Mouse (Mus musculus) hindbrain, embryonic 15.5 days (tissue): Measurements from ENCODE around the gene Sars2. TPM values are rescaled to one million over a fixed set of nuclear protein-coding genes. Genes with fewer than 3 reads are reported as not detected.
A peak's percentile ranks its signal among the peaks of the same experiment; 100 is the strongest.
"Not testable (repeated sequence)": the region's sequence is repeated elsewhere in the genome, so short reads cannot be mapped to it uniquely, and the experiment has no call there.

Source experiments
- ATAC-seq: fragments of 200-750 bp; cut with Nextera tagmentation; 2 replicates; pipeline ENCODE4 v1.8.0; 2017; ENCODE audit warnings: low read depth, moderate number of reproducible peaks, moderate TSS enrichment; ENCODE audit not compliant: low FRiP score
- H3K27ac ChIP-seq: fragments of 300-500 bp; sonication (generic); replicated peaks from 2 replicates; pipeline ENCODE4 v1.5.1; 2015; ENCODE audit warnings: mild to moderate bottlenecking, inconsistent platforms
- H3K27me3 ChIP-seq: fragments of 300-500 bp; sonication (generic); 2 replicates; pipeline ENCODE4 v1.6.1; 2015; ENCODE audit warnings: control low read depth, inconsistent platforms
- H3K36me3 ChIP-seq: fragments of 300-500 bp; sonication (generic); 2 replicates; pipeline ENCODE4 v1.6.1; 2015; ENCODE audit warnings: control low read depth, inconsistent platforms
- H3K4me1 ChIP-seq: fragments of 300-500 bp; sonication (generic); replicated peaks from 2 replicates; pipeline ENCODE4 v1.6.1; 2015; ENCODE audit warnings: control low read depth, inconsistent platforms
- H3K4me2 ChIP-seq: fragments of 300-500 bp; sonication (generic); 2 replicates; pipeline ENCODE4 v1.6.1; 2015; ENCODE audit warnings: moderate library complexity, mild to moderate bottlenecking, inconsistent platforms
- H3K4me3 ChIP-seq: fragments of 300-500 bp; sonication (generic); 2 replicates; pipeline ENCODE4 v1.5.1; 2015; ENCODE audit warnings: mild to moderate bottlenecking, inconsistent platforms
- H3K9ac ChIP-seq: fragments of 300-500 bp; sonication (generic); 2 replicates; pipeline ENCODE4 v1.6.1; 2015; ENCODE audit warnings: inconsistent platforms
- H3K9me3 ChIP-seq: fragments of 300-500 bp; sonication (generic); 2 replicates; pipeline ENCODE4 v1.6.1; 2016; ENCODE audit warnings: control low read depth, inconsistent platforms
- WGBS: fragments of 180-500 bp; shearing (Covaris S2); methylation state at CpG from one replicate; pipeline ENCODE4 v1.1.7; 2015; 5-methylcytosine and 5-hydroxymethylcytosine counted together
- polyA plus RNA-seq: library from polyadenylated mRNA; unstranded; fragments of >200 nt; fragmentation: Nextera tagmentation; extraction: Ambion mirVana; gene quantifications from 2 replicates; pipeline ENCODE4 v1.2.1, GENCODE M21; 2015

Gene Sars2
- 19.5 TPM in 2 replicates for polyA plus RNA-seq

GRCm38 (mm10) chr7:28741709-28742438, at the start of gene Sars2, which contains the start of gene Mrps12:
TSS of gene Sars2 (plus strand) at chr7:28741992.
TSS of gene Mrps12 (minus strand) at chr7:28741820.
- peak; percentile 98 for ATAC-seq
- no peaks in the 10 kb centered on the region for H3K9me3 ChIP-seq
- peaks cover 19% of the 10 kb centered on the region for H3K4me1 ChIP-seq
- WGBS, result under 1% methylated on average over 39 of the region's 39 CpGs
- H3K4me2 ChIP-seq, result peak within 1 kb of the TSS; percentile 83
- H3K27me3 ChIP-seq, result no peaks in the 10 kb centered on the region
- H3K9ac ChIP-seq, result peak within 1 kb of the TSS; percentile 85
- H3K4me3 ChIP-seq, result peak within 1 kb of the TSS; percentile 53
- H3K36me3 ChIP-seq, result peaks cover 14% of the 10 kb centered on the region; the same call in 1 of the 2 replicates
- peak within 1 kb of the TSS; percentile 85 for H3K27ac ChIP-seq

- WGBS, result 23% methylated on average over 30 of the region's 30 CpGs
- H3K4me1 ChIP-seq, result peaks cover 14% of the 10 kb centered on the region
- peak within 1 kb of the TSS; percentile 63 for H3K9ac ChIP-seq
- no peaks in the 10 kb centered on the region for H3K36me3 ChIP-seq
- no peaks in the 10 kb centered on the region for H3K27me3 ChIP-seq
- ATAC-seq, result peak; percentile 61
- H3K4me3 ChIP-seq, result peak within 1 kb of the TSS; percentile 63
- H3K27ac ChIP-seq, result peak within 1 kb of the TSS; percentile 71
- peak within 1 kb of the TSS; percentile 78 for H3K4me2 ChIP-seq
- H3K9me3 ChIP-seq, result no peaks in the 10 kb centered on the region
These were observed 49.1 kb upstream of the Sars2 start, which contains the start of gene Fbxo27 for GRCm38 (mm10) chr7:28692545-28693320. TSS of gene Fbxo27 (plus strand) at chr7:28692849.

- ATAC-seq, result peak; percentile 93
- peaks cover 14% of the 10 kb centered on the region for H3K4me1 ChIP-seq
- H3K36me3 ChIP-seq, result no peaks in the 10 kb centered on the region
- peak overlapping the region; percentile 63 for H3K4me3 ChIP-seq
- H3K27ac ChIP-seq, result peak overlapping the region; percentile 71
- no peaks in the 10 kb centered on the region for H3K9me3 ChIP-seq
- H3K9ac ChIP-seq, result peak overlapping the region; percentile 63
- WGBS, result under 1% methylated on average over 38 of the region's 38 CpGs
- H3K4me2 ChIP-seq, result peak overlapping the region; percentile 78
- H3K27me3 ChIP-seq, result no peaks in the 10 kb centered on the region
These were observed 48.3 kb upstream of the Sars2 start for GRCm38 (mm10) chr7:28693321-28693966.

- Histone ChIP-seq H3K4me2 (peak overlapping the region; percentile 78), H3K9me3 (no peaks in the 10 kb centered on the region), H3K27me3 (no peaks in the 10 kb centered on the region), H3K4me1 (peaks cover 14% of the 10 kb centered on the region), H3K9ac (no peak overlapping the region), H3K36me3 (no peaks in the 10 kb centered on the region), H3K27ac (no peak overlapping the region), H3K4me3 (peak overlapping the region; percentile 63)
- 6% methylated on average over 14 of the region's 14 CpGs for WGBS
- no peak for ATAC-seq
These were observed 47.4 kb upstream of the Sars2 start for GRCm38 (mm10) chr7:28694423-28694822.

GRCm38 (mm10) chr7:28694966-28695511, 46.8 kb upstream of the Sars2 start:
- no peaks in the 10 kb centered on the region for H3K27me3 ChIP-seq
- H3K27ac ChIP-seq, result no peak overlapping the region
- H3K4me2 ChIP-seq, result no peak overlapping the region
- peaks cover 14% of the 10 kb centered on the region for H3K4me1 ChIP-seq
- ATAC-seq, result no peak
- H3K4me3 ChIP-seq, result no peak overlapping the region
- WGBS, result 64% methylated on average over 8 of the region's 8 CpGs
- H3K9me3 ChIP-seq, result no peaks in the 10 kb centered on the region
- no peak overlapping the region for H3K9ac ChIP-seq
- H3K36me3 ChIP-seq, result no peaks in the 10 kb centered on the region

- no peak overlapping the region for H3K4me3 ChIP-seq
- 96% methylated on average over 11 of the region's 11 CpGs for WGBS
- no peak for ATAC-seq
These were observed 44.5 kb upstream of the Sars2 start for GRCm38 (mm10) chr7:28697277-28697676.

GRCm38 (mm10) chr7:28700269-28700668, 41.5 kb upstream of the Sars2 start:
- ATAC-seq, result no peak
- H3K9me3 ChIP-seq, result no peaks in the 10 kb centered on the region
- H3K4me2 ChIP-seq, result no peak overlapping the region
- no peak overlapping the region for H3K27ac ChIP-seq
- 97% methylated on average over 4 of the region's 4 CpGs for WGBS
- no peaks in the 10 kb centered on the region for H3K36me3 ChIP-seq
- H3K9ac ChIP-seq, result no peak overlapping the region
- no peaks in the 10 kb centered on the region for H3K27me3 ChIP-seq
- no peaks in the 10 kb centered on the region for H3K4me1 ChIP-seq
- no peak overlapping the region for H3K4me3 ChIP-seq

More at GRCm38 (mm10) chr7:28697277-28697676, 44.5 kb upstream of the Sars2 start:
- no peak overlapping the region for H3K4me2 ChIP-seq
- no peak overlapping the region for H3K9ac ChIP-seq
- H3K27me3 ChIP-seq, result no peaks in the 10 kb centered on the region
- no peak overlapping the region for H3K27ac ChIP-seq
- peaks cover 14% of the 10 kb centered on the region for H3K4me1 ChIP-seq
- H3K9me3 ChIP-seq, result no peaks in the 10 kb centered on the region
- no peaks in the 10 kb centered on the region for H3K36me3 ChIP-seq

GRCm38 (mm10) chr7:28701306-28701705, 40.5 kb upstream of the Sars2 start:
- H3K4me2 ChIP-seq, ATAC-seq, H3K9me3 ChIP-seq, H3K9ac ChIP-seq, H3K4me3 ChIP-seq, H3K36me3 ChIP-seq, H3K27ac ChIP-seq, H3K4me1 ChIP-seq, H3K27me3 ChIP-seq: not testable (repeated sequence)
- 95% methylated on average over 12 of the region's 12 CpGs for WGBS

GRCm38 (mm10) chr7:28702601-28703143, 39.1 kb upstream of the Sars2 start:
- H3K9ac ChIP-seq, result no peak overlapping the region
- ATAC-seq, result no peak
- WGBS, result 76% methylated on average over 9 of the region's 9 CpGs
- H3K27ac ChIP-seq, result no peak overlapping the region
- no peaks in the 10 kb centered on the region for H3K4me1 ChIP-seq
- no peak overlapping the region for H3K4me2 ChIP-seq
- no peaks in the 10 kb centered on the region for H3K36me3 ChIP-seq
- H3K9me3 ChIP-seq, result no peaks in the 10 kb centered on the region
- H3K27me3 ChIP-seq, result no peaks in the 10 kb centered on the region
- no peak overlapping the region for H3K4me3 ChIP-seq

- Histone ChIP-seq H3K4me3 (no peak overlapping the region), H3K27me3 (no peaks in the 10 kb centered on the region), H3K9me3 (no peaks in the 10 kb centered on the region), H3K9ac (no peak overlapping the region), H3K27ac (no peak overlapping the region), H3K4me1 (no peaks in the 10 kb centered on the region), H3K4me2 (no peak overlapping the region), H3K36me3 (no peaks in the 10 kb centered on the region)
- ATAC-seq, result no peak
These were observed 32.3 kb upstream of the Sars2 start for GRCm38 (mm10) chr7:28709454-28709853.

- no peak overlapping the region for H3K4me3 ChIP-seq
- H3K4me2 ChIP-seq, result no peak overlapping the region
- no peak overlapping the region for H3K9ac ChIP-seq
- no peaks in the 10 kb centered on the region for H3K27me3 ChIP-seq
- H3K27ac ChIP-seq, result no peak overlapping the region
- 66% methylated on average over 3 of the region's 3 CpGs for WGBS
- no peaks in the 10 kb centered on the region for H3K4me1 ChIP-seq
- no peaks in the 10 kb centered on the region for H3K9me3 ChIP-seq
- no peaks in the 10 kb centered on the region for H3K36me3 ChIP-seq
- no peak for ATAC-seq
These were observed 30.8 kb upstream of the Sars2 start for GRCm38 (mm10) chr7:28710962-28711361.
